Mouse (Mus musculus) brain, embryonic 14.5 days (tissue): ENCODE measurements around the gene Amz2.

Experiments used
- CTCF ChIP-seq: fragments of 200-500 bp; IDR thresholded peaks from 2 replicates; pipeline ENCODE4 v1.5.1; 2012; ENCODE audit warnings: inconsistent platforms, mild to moderate bottlenecking, moderate library complexity, borderline replicate concordance; ENCODE audit not compliant: insufficient read depth, insufficient read length; ENCODE audit errors: extremely low read depth
- POLR2A ChIP-seq: fragments of 200-500 bp; IDR thresholded peaks from 2 replicates; pipeline ENCODE4 v1.6.1; 2012; ENCODE audit warnings: mild to moderate bottlenecking, inconsistent platforms, borderline replicate concordance; ENCODE audit not compliant: poor library complexity, insufficient read depth, insufficient read length, severe bottlenecking; ENCODE audit errors: extremely low read depth

DNA sequence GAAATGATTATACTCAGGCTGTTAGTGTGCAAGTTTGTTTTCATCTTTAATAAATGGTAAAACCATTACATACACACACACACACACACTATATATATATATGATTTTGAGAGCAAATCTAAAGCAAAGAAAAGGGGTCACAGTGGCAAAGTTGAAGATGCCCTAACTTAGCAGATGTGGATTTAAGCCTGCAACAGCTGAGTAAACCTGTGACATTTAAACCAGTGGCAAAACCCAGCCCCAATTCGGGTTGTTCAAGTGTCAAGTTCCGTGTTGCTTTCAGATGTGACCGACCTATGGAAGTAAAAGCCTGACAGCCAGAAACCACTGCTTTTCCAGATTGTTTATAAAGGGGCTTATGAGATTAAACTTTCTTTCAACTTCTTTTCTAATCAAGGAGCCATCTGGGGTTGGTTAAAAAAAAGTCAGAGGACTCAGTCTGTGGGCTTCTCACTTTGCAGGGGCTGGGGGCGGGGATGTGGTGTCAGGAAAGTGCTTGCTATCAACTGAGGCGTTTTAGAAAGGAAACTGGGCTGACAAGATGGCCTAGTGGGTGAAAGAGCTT lies 16.5 kb downstream of the Amz2 start:
- TF ChIP-seq CTCF (no peak), POLR2A (no peak)
